ENCODE assay signal across 9 mouse cellular contexts in genomic region chr6:52163366-52164031, GRCm38 (mm10). TPM values are rescaled to one million over a fixed set of nuclear protein-coding genes. Genes with fewer than 3 reads are reported as not detected.
DNase-seq lines count a peak whose midpoint lies in the region; ATAC-seq and TF ChIP-seq lines count a peak whose summit lies in the region.
"Had no signal": no experiment of that assay in that cellular context is flagged by ENCODE, and none has a peak within 500 bp of the region (broad histone marks: within the 10 kb centered on the region; RNA-seq: fewer than 3 reads in every experiment).

No protein-coding gene starts in this region.

- 3% methylated on average over 17 of the region's 17 CpGs for WGBS in midbrain, postnatal 0 days
- WGBS in midbrain, embryonic 16.5 days: under 1% methylated on average over 17 of the region's 17 CpGs
- 3% methylated on average over 17 of the region's 17 CpGs for WGBS in limb, embryonic 11.5 days
- WGBS in stomach, embryonic 15.5 days: 12% methylated on average over 17 of the region's 17 CpGs

- DNase-seq in adrenal gland, postnatal 10 days: peak; percentile 59
- no peak for DNase-seq in adrenal gland, postnatal 25 days
- no peak for DNase-seq in midbrain, postnatal 0 days (ENCODE audit: low spot score)
- DNase-seq in limb, embryonic 11.5 days (ENCODE audit: low spot score): peak; percentile 78
- no peak for DNase-seq in layer of hippocampus, adult 18-20 months (ENCODE audit: low spot score in 2 of 2)
- no peak for DNase-seq in ovary, adult 18-20 months (ENCODE audit: low spot score)
- DNase-seq: gastrocnemius, postnatal 10 days had no signal

- H3K4me2 ChIP-seq in midbrain, postnatal 0 days (ENCODE audit: low read depth, low read length, poor library complexity, severe bottlenecking): no peak overlapping the region
- no peak overlapping the region for H3K4me2 ChIP-seq in midbrain, embryonic 16.5 days (ENCODE audit: low read length)
- peak overlapping the region; percentile 69 for H3K4me2 ChIP-seq in limb, embryonic 11.5 days (ENCODE audit: low read depth, severe bottlenecking)
- peak overlapping the region; percentile 58 for H3K4me2 ChIP-seq in stomach, embryonic 15.5 days

- no peaks in the 10 kb centered on the region for H3K36me3 ChIP-seq in midbrain, postnatal 0 days (ENCODE audit: insufficient read depth, low read length)
- no peaks in the 10 kb centered on the region for H3K36me3 ChIP-seq in midbrain, embryonic 16.5 days (ENCODE audit: control insufficient read depth, insufficient read depth, low read length)
- no peaks in the 10 kb centered on the region for H3K36me3 ChIP-seq in limb, embryonic 11.5 days (ENCODE audit: control insufficient read depth, insufficient read depth, low read length)
- H3K36me3 ChIP-seq in stomach, embryonic 15.5 days: no peaks in the 10 kb centered on the region

- no peak for TF ChIP-seq CTCF in midbrain, postnatal 0 days (IDR thresholded peaks at IDR 0.05)

- peak overlapping the region; percentile 13; the same call in 1 of the 2 replicates for H3K4me3 ChIP-seq in midbrain, postnatal 0 days (ENCODE audit: low read depth, low read length)
- no peak overlapping the region for H3K4me3 ChIP-seq in midbrain, embryonic 16.5 days (ENCODE audit: low read depth, low read length)
- peak overlapping the region; percentile 26 for H3K4me3 ChIP-seq in limb, embryonic 11.5 days (ENCODE audit: low read depth, low read length)
- H3K4me3 ChIP-seq in stomach, embryonic 15.5 days (replicated peaks): peak overlapping the region; percentile 45

- peaks cover 81% of the 10 kb centered on the region for H3K27me3 ChIP-seq in midbrain, postnatal 0 days (ENCODE audit: insufficient read depth, low read length)
- peaks cover 77% of the 10 kb centered on the region for H3K27me3 ChIP-seq in midbrain, embryonic 16.5 days (ENCODE audit: control insufficient read depth, insufficient read depth, low read depth, low read length)
- peaks cover 18% of the 10 kb centered on the region for H3K27me3 ChIP-seq in limb, embryonic 11.5 days (ENCODE audit: control insufficient read depth, insufficient read depth, low read length)
- H3K27me3 ChIP-seq in stomach, embryonic 15.5 days (replicated peaks): peaks cover 5% of the 10 kb centered on the region; the same call in 1 of the 2 replicates

- H3K4me1 ChIP-seq in midbrain, postnatal 0 days (ENCODE audit: insufficient read depth, low read length): peaks cover 2% of the 10 kb centered on the region; the same call in 1 of the 2 replicates
- peaks cover 5% of the 10 kb centered on the region for H3K4me1 ChIP-seq in midbrain, embryonic 16.5 days (ENCODE audit: control insufficient read depth, insufficient read depth, low read length)
- H3K4me1 ChIP-seq in limb, embryonic 11.5 days (ENCODE audit: control insufficient read depth, insufficient read depth, low read length): peaks cover 62% of the 10 kb centered on the region
- H3K4me1 ChIP-seq in stomach, embryonic 15.5 days: peaks cover 27% of the 10 kb centered on the region

- no peaks in the 10 kb centered on the region for H3K9me3 ChIP-seq in midbrain, postnatal 0 days (ENCODE audit: low read length)
- no peaks in the 10 kb centered on the region for H3K9me3 ChIP-seq in midbrain, embryonic 16.5 days (replicated peaks; ENCODE audit: control insufficient read depth, low read length, poor library complexity, severe bottlenecking)
- H3K9me3 ChIP-seq in limb, embryonic 11.5 days (ENCODE audit: control insufficient read depth, low read length): no peaks in the 10 kb centered on the region
- no peaks in the 10 kb centered on the region for H3K9me3 ChIP-seq in stomach, embryonic 15.5 days

- no peak overlapping the region for H3K27ac ChIP-seq in midbrain, postnatal 0 days (ENCODE audit: low read depth, low read length)
- no peak overlapping the region for H3K27ac ChIP-seq in midbrain, embryonic 16.5 days (ENCODE audit: low read length)
- no peak overlapping the region for H3K27ac ChIP-seq in limb, embryonic 11.5 days (replicated peaks; ENCODE audit: low read depth, low read length)
- peak overlapping the region; percentile 89 for H3K27ac ChIP-seq in stomach, embryonic 15.5 days

- ATAC-seq in midbrain, postnatal 0 days (ENCODE audit: low FRiP score): no peak
- no peak for ATAC-seq in midbrain, embryonic 16.5 days
- no peak for ATAC-seq in limb, embryonic 11.5 days (ENCODE audit: insufficient number of reproducible peaks, low FRiP score, low TSS enrichment, low read depth)
- ATAC-seq in stomach, embryonic 15.5 days (ENCODE audit: insufficient read depth, low FRiP score, low read depth): no peak

- H3K9ac ChIP-seq in midbrain, postnatal 0 days (replicated peaks; ENCODE audit: low read length, poor library complexity, severe bottlenecking): no peak overlapping the region
- no peak overlapping the region for H3K9ac ChIP-seq in midbrain, embryonic 16.5 days (ENCODE audit: low read depth, low read length)
- peak overlapping the region; percentile 3; the same call in 1 of the 2 replicates for H3K9ac ChIP-seq in limb, embryonic 11.5 days (ENCODE audit: low read length)
- H3K9ac ChIP-seq in stomach, embryonic 15.5 days: peak overlapping the region; percentile 35

RNA-seq across cellular contexts. Expression of gene Hoxa2, which starts 1.1 kb away (rescaled TPM):
- 1 to 10 TPM; 2.3 to 5.1 TPM for total RNA-seq in adrenal gland, postnatal 10 days (2021)
- 2.5 and 2.8 TPM in 2 replicates for total RNA-seq in adrenal gland, postnatal 25 days (2021)
- 1.6 and 3.0 TPM in 2 replicates for total RNA-seq in midbrain, postnatal 0 days (2014; rRNA removed)
- not detected in 2 replicates for polyA plus RNA-seq in midbrain, postnatal 0 days (2015; fragmentation: Nextera tagmentation; extraction: Ambion mirVana)
- polyA plus RNA-seq in midbrain, embryonic 16.5 days (2015; fragmentation: Nextera tagmentation; extraction: Ambion mirVana): 0.10 and 0.22 TPM in 2 replicates
- polyA plus RNA-seq in limb, embryonic 11.5 days (2014; fragmentation: Nextera tagmentation; extraction: Ambion mirVana): 2.8 and 3.0 TPM in 2 replicates
- polyA plus RNA-seq in stomach, embryonic 15.5 days (2015; fragmentation: Nextera tagmentation; extraction: Ambion mirVana): 8.8 and 12.2 TPM in 2 replicates
- not detected for total RNA-seq in layer of hippocampus, adult 18-20 months (2021)

RNA-seq across cellular contexts. Expression of gene Hoxa1, which starts 5.4 kb away (rescaled TPM):
- 1 to 10 TPM in 1 of 2 experiments, under 1 TPM in 1; 0.91 to 1.2 TPM for total RNA-seq in adrenal gland, postnatal 10 days (2021)
- 0.76 TPM in 1 of 2 replicates, not detected in the other for total RNA-seq in adrenal gland, postnatal 25 days (2021)
- total RNA-seq in midbrain, postnatal 0 days (2014; rRNA removed): 0.27 TPM in 1 of 2 replicates, not detected in the other
- 0.16 TPM in 1 of 2 replicates, not detected in the other for polyA plus RNA-seq in midbrain, postnatal 0 days (2015; fragmentation: Nextera tagmentation; extraction: Ambion mirVana)
- 0.20 TPM in 1 of 2 replicates, not detected in the other for polyA plus RNA-seq in midbrain, embryonic 16.5 days (2015; fragmentation: Nextera tagmentation; extraction: Ambion mirVana)
- 0.99 and 1.1 TPM in 2 replicates for polyA plus RNA-seq in limb, embryonic 11.5 days (2014; fragmentation: Nextera tagmentation; extraction: Ambion mirVana)
- polyA plus RNA-seq in stomach, embryonic 15.5 days (2015; fragmentation: Nextera tagmentation; extraction: Ambion mirVana): 1.3 and 2.2 TPM in 2 replicates
- total RNA-seq in layer of hippocampus, adult 18-20 months (2021): not detected

RNA-seq across cellular contexts. Expression of gene 5730596B20Rik, which starts 13.8 kb away (rescaled TPM):
- total RNA-seq in adrenal gland, postnatal 10 days (2021): under 1 TPM; 0.27 to 0.94 TPM
- total RNA-seq in adrenal gland, postnatal 25 days (2021): 0.29 and 0.55 TPM in 2 replicates
- total RNA-seq in midbrain, postnatal 0 days (2014; rRNA removed): not detected in 2 replicates
- not detected in 2 replicates for polyA plus RNA-seq in midbrain, postnatal 0 days (2015; fragmentation: Nextera tagmentation; extraction: Ambion mirVana)
- not detected in 2 replicates for polyA plus RNA-seq in midbrain, embryonic 16.5 days (2015; fragmentation: Nextera tagmentation; extraction: Ambion mirVana)
- polyA plus RNA-seq in limb, embryonic 11.5 days (2014; fragmentation: Nextera tagmentation; extraction: Ambion mirVana): 0.99 and 1.4 TPM in 2 replicates
- polyA plus RNA-seq in stomach, embryonic 15.5 days (2015; fragmentation: Nextera tagmentation; extraction: Ambion mirVana): 2.6 and 3.1 TPM in 2 replicates
- total RNA-seq in layer of hippocampus, adult 18-20 months (2021): not detected

RNA-seq across cellular contexts. Expression of gene Hoxa4, which starts 28.1 kb away (rescaled TPM):
- 10 to 100 TPM in 1 of 2 experiments, 1 to 10 TPM in 1; 8.0 to 11.4 TPM for total RNA-seq in adrenal gland, postnatal 10 days (2021)
- total RNA-seq in adrenal gland, postnatal 25 days (2021): 3.7 and 3.8 TPM in 2 replicates
- total RNA-seq in midbrain, postnatal 0 days (2014; rRNA removed): 0.22 TPM in 1 of 2 replicates, not detected in the other
- not detected in 2 replicates for polyA plus RNA-seq in midbrain, postnatal 0 days (2015; fragmentation: Nextera tagmentation; extraction: Ambion mirVana)
- polyA plus RNA-seq in midbrain, embryonic 16.5 days (2015; fragmentation: Nextera tagmentation; extraction: Ambion mirVana): not detected in 2 replicates
- 1.0 and 1.3 TPM in 2 replicates for polyA plus RNA-seq in limb, embryonic 11.5 days (2014; fragmentation: Nextera tagmentation; extraction: Ambion mirVana)
- 4.4 and 5.3 TPM in 2 replicates for polyA plus RNA-seq in stomach, embryonic 15.5 days (2015; fragmentation: Nextera tagmentation; extraction: Ambion mirVana)
- total RNA-seq in layer of hippocampus, adult 18-20 months (2021): not detected

RNA-seq across cellular contexts. Expression of gene Hoxa5, which starts 40.9 kb away (rescaled TPM):
- total RNA-seq in adrenal gland, postnatal 10 days (2021): 10 to 100 TPM; 28.0 to 28.2 TPM
- 12.8 and 15.0 TPM in 2 replicates for total RNA-seq in adrenal gland, postnatal 25 days (2021)
- total RNA-seq in midbrain, postnatal 0 days (2014; rRNA removed): 10.4 TPM in 1 of 2 replicates, not detected in the other
- polyA plus RNA-seq in midbrain, postnatal 0 days (2015; fragmentation: Nextera tagmentation; extraction: Ambion mirVana): not detected in 2 replicates
- 0.21 TPM in 1 of 2 replicates, not detected in the other for polyA plus RNA-seq in midbrain, embryonic 16.5 days (2015; fragmentation: Nextera tagmentation; extraction: Ambion mirVana)
- polyA plus RNA-seq in limb, embryonic 11.5 days (2014; fragmentation: Nextera tagmentation; extraction: Ambion mirVana): 11.0 and 11.3 TPM in 2 replicates
- 19.8 and 20.2 TPM in 2 replicates for polyA plus RNA-seq in stomach, embryonic 15.5 days (2015; fragmentation: Nextera tagmentation; extraction: Ambion mirVana)
- total RNA-seq in layer of hippocampus, adult 18-20 months (2021): not detected

Comparison
In these comparisons a context has a peak if more than half of its experiments do, and no peak if none do; other contexts are left out.
1. DNase-seq: peak in adrenal gland, postnatal 10 days (single experiment) and limb, embryonic 11.5 days (single experiment); none in adrenal gland, postnatal 25 days (single experiment), midbrain, postnatal 0 days (single experiment), layer of hippocampus, adult 18-20 months (0 of 2) and ovary, adult 18-20 months (single experiment).
2. H3K4me2 ChIP-seq: peak in limb, embryonic 11.5 days (single experiment) and stomach, embryonic 15.5 days (single experiment); none in midbrain, postnatal 0 days (single experiment) and midbrain, embryonic 16.5 days (single experiment).
3. H3K9ac ChIP-seq: peak in limb, embryonic 11.5 days (single experiment) and stomach, embryonic 15.5 days (single experiment); none in midbrain, postnatal 0 days (single experiment) and midbrain, embryonic 16.5 days (single experiment).